ENCODE assay signal across 16 mouse cellular contexts in the genomic region with DNA sequence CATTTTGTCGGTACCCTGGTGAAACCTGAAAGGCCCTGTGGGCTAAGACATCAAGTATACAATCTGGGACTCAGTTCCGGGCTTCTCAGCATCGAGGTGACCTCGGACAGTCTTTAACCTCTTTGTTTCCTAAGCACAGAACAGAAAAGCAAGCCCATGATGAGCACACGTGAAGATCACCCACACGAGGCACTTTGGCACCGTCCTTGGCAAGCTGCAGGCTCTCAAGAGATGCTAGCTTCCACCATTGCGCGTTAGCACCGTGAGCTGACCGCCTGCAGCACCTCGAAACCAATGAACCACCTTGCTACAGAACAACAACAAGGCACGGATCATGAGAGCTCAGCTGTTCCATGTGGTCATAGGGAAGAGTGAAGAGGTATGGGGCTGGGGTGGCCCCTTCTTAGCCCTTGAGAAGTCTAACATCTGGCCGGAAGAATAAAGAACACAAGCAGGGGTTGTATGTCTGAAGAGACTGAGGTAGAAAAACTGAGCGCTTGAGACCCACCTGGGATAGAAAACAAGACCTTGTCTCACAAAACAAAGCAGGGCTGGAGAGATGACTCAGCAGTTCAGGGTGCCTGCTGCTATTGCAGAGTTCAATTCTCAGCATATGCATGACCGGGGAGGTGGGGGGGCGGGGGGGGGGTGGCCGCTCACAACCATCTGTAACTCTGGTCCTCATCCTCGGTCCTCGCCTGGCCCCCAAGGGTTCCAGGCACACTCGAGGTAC. TPM values are rescaled to one million over a fixed set of nuclear protein-coding genes. Genes with fewer than 3 reads are reported as not detected.
DNase-seq lines count a peak whose midpoint lies in the region; ATAC-seq lines count a peak whose summit lies in the region.
"Had no signal": no experiment of that assay in that cellular context is flagged by ENCODE, and none has a peak within 500 bp of the region (broad histone marks: within the 10 kb centered on the region; RNA-seq: fewer than 3 reads in every experiment).

No protein-coding gene starts in this region.

- H3K27ac ChIP-seq in kidney, embryonic 16.5 days (ENCODE audit: low read length): no peak overlapping the region
- H3K27ac ChIP-seq: embryonic facial prominence, embryonic 13.5 days; forebrain, embryonic 10.5 days; hindbrain, embryonic 13.5 days had no signal

- DNase-seq in cerebellum, adult 18-20 months: peak; percentile 19 to 26
- DNase-seq in kidney, adult 18-20 months: peak; percentile 37
- peak; percentile 79 for DNase-seq in thymus, postnatal 0 days (ENCODE audit: low spot score)
- DNase-seq in thymus, adult 18-20 months: no peak
- no peak for DNase-seq in spleen, postnatal 4 days (ENCODE audit: low spot score in 2 of 2)
- DNase-seq: adrenal gland, postnatal 10 days; right cerebral cortex, adult 18-20 months; spleen, adult 18-20 months had no signal

- no peak overlapping the region for H3K9ac ChIP-seq in kidney, embryonic 16.5 days (replicated peaks; ENCODE audit: low read length)
- H3K9ac ChIP-seq: embryonic facial prominence, embryonic 13.5 days; hindbrain, embryonic 13.5 days had no signal

- no peaks in the 10 kb centered on the region for H3K9me3 ChIP-seq in kidney, embryonic 16.5 days (ENCODE audit: low read length)
- H3K9me3 ChIP-seq: embryonic facial prominence, embryonic 13.5 days; forebrain, embryonic 10.5 days; hindbrain, embryonic 13.5 days had no signal

- H3K4me2 ChIP-seq in kidney, embryonic 16.5 days (replicated peaks; ENCODE audit: low read depth, low read length): no peak overlapping the region
- H3K4me2 ChIP-seq: embryonic facial prominence, embryonic 13.5 days; hindbrain, embryonic 13.5 days had no signal

- no peak for ATAC-seq in cerebellum, adult (ENCODE audit: insufficient number of reproducible peaks, low FRiP score, low TSS enrichment)
- no peak for ATAC-seq in kidney, embryonic 16.5 days (ENCODE audit: low FRiP score, low TSS enrichment)
- ATAC-seq in megakaryocyte, adult 5-6 weeks (ENCODE audit: poor library complexity, severe bottlenecking): no peak
- ATAC-seq: intestine, postnatal 0 days had no signal

- 0 out of 2 replicates have a peak, but pooled peaks cover 2% of the 10 kb centered on the region for H3K36me3 ChIP-seq in kidney, embryonic 16.5 days (ENCODE audit: insufficient read depth, low read length)
- H3K36me3 ChIP-seq: embryonic facial prominence, embryonic 13.5 days; forebrain, embryonic 10.5 days; hindbrain, embryonic 13.5 days had no signal

- no peak overlapping the region for H3K4me3 ChIP-seq in kidney, embryonic 16.5 days (ENCODE audit: low read length)
- H3K4me3 ChIP-seq: embryonic facial prominence, embryonic 13.5 days; forebrain, embryonic 10.5 days; hindbrain, embryonic 13.5 days had no signal

- 80% methylated on average over 21 of the region's 21 CpGs for WGBS in kidney, embryonic 16.5 days

- H3K27me3 ChIP-seq in kidney, embryonic 16.5 days (ENCODE audit: insufficient read depth, low read length): no peaks in the 10 kb centered on the region
- H3K27me3 ChIP-seq: embryonic facial prominence, embryonic 13.5 days; hindbrain, embryonic 13.5 days had no signal

- peaks cover 58% of the 10 kb centered on the region for H3K4me1 ChIP-seq in kidney, embryonic 16.5 days (ENCODE audit: insufficient read depth, low read length)

RNA-seq across cellular contexts. Expression of a gene that starts 2.5 kb away (rescaled TPM):
- 22.8 and 24.7 TPM in 2 replicates for polyA plus RNA-seq in kidney, embryonic 16.5 days (2015; fragmentation: Nextera tagmentation; extraction: Ambion mirVana)
- 12.3 and 13.8 TPM in 2 replicates for polyA plus RNA-seq in thymus, postnatal 0 days (2015; fragmentation: Nextera tagmentation; extraction: Ambion mirVana)
- total RNA-seq in megakaryocyte, adult 5-6 weeks (2015): 14.4 and 16.1 TPM in 2 replicates
- 26.1 and 32.7 TPM in 2 replicates for total RNA-seq in megakaryocyte, adult 5-6 weeks (2017)

RNA-seq across cellular contexts. Expression of a gene that starts 51.4 kb away (rescaled TPM):
- polyA plus RNA-seq in kidney, embryonic 16.5 days (2015; fragmentation: Nextera tagmentation; extraction: Ambion mirVana): 10.9 and 14.2 TPM in 2 replicates
- polyA plus RNA-seq in thymus, postnatal 0 days (2015; fragmentation: Nextera tagmentation; extraction: Ambion mirVana): 9.0 and 9.5 TPM in 2 replicates
- 0.11 TPM in 1 of 2 replicates, not detected in the other for total RNA-seq in megakaryocyte, adult 5-6 weeks (2015)
- total RNA-seq in megakaryocyte, adult 5-6 weeks (2017): 0.22 TPM in 1 of 2 replicates, not detected in the other
- total RNA-seq: megakaryocyte-erythroid progenitor cell, adult 5-6 weeks had no signal

Comparison
In these comparisons a context has a peak if more than half of its experiments do, and no peak if none do; other contexts are left out.
1. DNase-seq: peak in cerebellum, adult 18-20 months (2 of 2), kidney, adult 18-20 months (single experiment) and thymus, postnatal 0 days (single experiment); none in thymus, adult 18-20 months (0 of 2) and spleen, postnatal 4 days (0 of 2).